Mouse (Mus musculus) T-helper 17 cell (primary cell): ENCODE data around the gene Hoxd4.

ENCODE experiments used
- in situ Hi-C, 2 experiments: fragments of 300-600 bp; cut with MboI, MseI; formaldehyde crosslinking; loops; 1 replicate in 1 of 2; 2 replicates in 1 of 2; pipeline ENCODE4 v1.15.1; 2025; ENCODE audit warnings: high pct_unique_total_duplicates in 2 of 2

The Hoxd4 gene

GRCm38 (mm10) chr2:74691022-74691951 is 20.4 kb upstream of the Hoxd4 start, which contains the start of gene Hoxd10:
Gene Hoxd10 (plus strand): TSS chr2:74691924.
- in situ Hi-C loops: loop anchor here in 1 of 2 experiments (10.0 kb wide), 1 partner anchor 624 kb away; no protein-coding TSS in a partner anchor

GRCm38 (mm10) chr2:74691995-74692807 is 19.5 kb upstream of the Hoxd4 start:
- in situ Hi-C loops: loop anchor here in 1 of 2 experiments (10.0 kb wide), 1 partner anchor 623 kb away; no protein-coding TSS in a partner anchor

GRCm38 (mm10) chr2:74692808-74693431 is 18.8 kb upstream of the Hoxd4 start:
- in situ Hi-C loops: loop anchor here in 1 of 2 experiments (10.0 kb wide), 1 partner anchor 622 kb away; no protein-coding TSS in a partner anchor

- in situ Hi-C loops: loop anchor here in 1 of 2 experiments (10.0 kb wide), 1 partner anchor 621 kb away; no protein-coding TSS in a partner anchor
Observed at GRCm38 (mm10) chr2:74693432-74693827, 18.3 kb upstream of the Hoxd4 start.

GRCm38 (mm10) chr2:74694066-74694465 is 17.7 kb upstream of the Hoxd4 start:
- in situ Hi-C loops: loop anchor here in 1 of 2 experiments (10.0 kb wide), 1 partner anchor 621 kb away; no protein-coding TSS in a partner anchor

GRCm38 (mm10) chr2:74695383-74695782 is 16.3 kb upstream of the Hoxd4 start:
- in situ Hi-C loops: loop anchor here in 1 of 2 experiments (10.0 kb wide), 1 partner anchor 619 kb away; no protein-coding TSS in a partner anchor

- in situ Hi-C loops: loop anchor here in 1 of 2 experiments (10.0 kb wide), 1 partner anchor 619 kb away; no protein-coding TSS in a partner anchor
Observed at GRCm38 (mm10) chr2:74695813-74696430, 15.8 kb upstream of the Hoxd4 start.

GRCm38 (mm10) chr2:74696442-74697335 is 15.0 kb upstream of the Hoxd4 start:
- in situ Hi-C loops: loop anchor here in 1 of 2 experiments (10.0 kb wide), 1 partner anchor 618 kb away; no protein-coding TSS in a partner anchor

GRCm38 (mm10) chr2:74697567-74698121 is 14.1 kb upstream of the Hoxd4 start, which contains the start of gene Hoxd9:
Gene Hoxd9 (plus strand): TSS chr2:74697727.
- in situ Hi-C loops: loop anchor here in 1 of 2 experiments (10.0 kb wide), 1 partner anchor 617 kb away; no protein-coding TSS in a partner anchor

- in situ Hi-C loops: loop anchor here in 1 of 2 experiments (10.0 kb wide), 1 partner anchor 616 kb away; no protein-coding TSS in a partner anchor
Observed at GRCm38 (mm10) chr2:74698201-74699052, 13.3 kb upstream of the Hoxd4 start.

- in situ Hi-C loops: loop anchor here in 1 of 2 experiments (10.0 kb wide), 1 partner anchor 616 kb away; no protein-coding TSS in a partner anchor
Observed at GRCm38 (mm10) chr2:74699053-74699430, 12.7 kb upstream of the Hoxd4 start.

- in situ Hi-C loops: loop anchor here (5.0 to 10.0 kb wide), 3 partner anchors 367 to 615 kb away; no protein-coding TSS in a partner anchor
Observed at GRCm38 (mm10) chr2:74699664-74700545, 11.8 kb upstream of the Hoxd4 start.

GRCm38 (mm10) chr2:74700546-74701112 is 11.1 kb upstream of the Hoxd4 start:
- in situ Hi-C loops: loop anchor here in 1 of 2 experiments (5.0 kb wide), 2 partner anchors 367 to 442 kb away; no protein-coding TSS in a partner anchor

- in situ Hi-C loops: loop anchor here in 1 of 2 experiments (5.0 kb wide), 2 partner anchors 365 to 440 kb away; no protein-coding TSS in a partner anchor
Observed at GRCm38 (mm10) chr2:74701949-74702819, 9.5 kb upstream of the Hoxd4 start.

GRCm38 (mm10) chr2:74702820-74703219 is 8.9 kb upstream of the Hoxd4 start:
- in situ Hi-C loops: loop anchor here in 1 of 2 experiments (5.0 kb wide), 2 partner anchors 364 to 439 kb away; no protein-coding TSS in a partner anchor
